Mouse (Mus musculus) thymus, adult 2 months (tissue): Measurements from ENCODE around the gene Cd48.
A peak's percentile ranks its signal among the peaks of the same experiment; 100 is the strongest.

Experiments
- CTCF ChIP-seq: fragments of 200-500 bp; IDR thresholded peaks from 2 replicates; pipeline ENCODE4 v1.5.1; 2012; ENCODE audit warnings: mild to moderate bottlenecking, control low read depth, low read length, moderate library complexity, borderline replicate concordance; ENCODE audit not compliant: control insufficient read depth, poor library complexity, insufficient read depth; ENCODE audit errors: extremely low read depth
- POLR2A ChIP-seq: fragments of 200-500 bp; IDR thresholded peaks from 2 replicates; pipeline ENCODE4 v1.6.1; 2012; ENCODE audit warnings: mild to moderate bottlenecking, low read length, control low read depth, moderate library complexity; ENCODE audit not compliant: control insufficient read depth, poor library complexity, insufficient read depth; ENCODE audit errors: extremely low read depth

GRCm38 (mm10) chr1:171681531-171682299 lies at the start of gene Cd48:
- TF ChIP-seq CTCF = 0 out of 2 replicates have a peak, but pooled peaks have one; percentile 4
- no peak for TF ChIP-seq POLR2A
